Mouse (Mus musculus) liver, embryonic 15.5 days (tissue): Measurements from ENCODE around the gene Rmdn2. TPM values are rescaled to one million over a fixed set of nuclear protein-coding genes. Genes with fewer than 3 reads are reported as not detected.

Experiments used
- ATAC-seq: fragments of 200-750 bp; cut with Nextera tagmentation; 2 replicates; pipeline ENCODE4 v1.8.0; 2017; ENCODE audit warnings: moderate number of reproducible peaks, mild to moderate bottlenecking, moderate library complexity; ENCODE audit not compliant: insufficient read depth
- H3K27ac ChIP-seq: fragments of 300-500 bp; sonication (generic); replicated peaks from 2 replicates; pipeline ENCODE4 v1.5.1; 2015; ENCODE audit warnings: mild to moderate bottlenecking, inconsistent platforms
- H3K27me3 ChIP-seq: fragments of 300-500 bp; sonication (generic); 2 replicates; pipeline ENCODE4 v1.6.1; 2015; ENCODE audit warnings: mild to moderate bottlenecking, inconsistent platforms
- H3K36me3 ChIP-seq: fragments of 300-500 bp; sonication (generic); replicated peaks from 2 replicates; pipeline ENCODE4 v1.6.1; 2015; ENCODE audit warnings: moderate library complexity, mild to moderate bottlenecking, inconsistent platforms
- H3K4me1 ChIP-seq: fragments of 300-500 bp; sonication (generic); replicated peaks from 2 replicates; pipeline ENCODE4 v1.6.1; 2015; ENCODE audit warnings: inconsistent platforms
- H3K4me2 ChIP-seq: fragments of 300-500 bp; sonication (generic); 2 replicates; pipeline ENCODE4 v1.6.1; 2015; ENCODE audit warnings: moderate library complexity, mild to moderate bottlenecking, inconsistent platforms
- H3K4me3 ChIP-seq: fragments of 300-500 bp; sonication (generic); replicated peaks from 2 replicates; pipeline ENCODE4 v1.5.1; 2015; ENCODE audit warnings: mild to moderate bottlenecking, inconsistent platforms
- H3K9ac ChIP-seq: fragments of 300-500 bp; sonication (generic); 2 replicates; pipeline ENCODE4 v1.6.1; 2015; ENCODE audit warnings: moderate library complexity, mild to moderate bottlenecking, inconsistent platforms
- H3K9me3 ChIP-seq: fragments of 300-500 bp; sonication (generic); replicated peaks from 2 replicates; pipeline ENCODE4 v1.6.1; 2016; ENCODE audit warnings: inconsistent platforms
- WGBS: fragments of 180-500 bp; shearing (Covaris S2); methylation state at CpG from one replicate; pipeline ENCODE4 v1.1.7; 2015; ENCODE audit warnings: mixed read lengths; ENCODE audit not compliant: insufficient replicate concordance; 5-methylcytosine and 5-hydroxymethylcytosine counted together
- polyA plus RNA-seq: library from polyadenylated mRNA; unstranded; fragments of >200 nt; fragmentation: Nextera tagmentation; extraction: Ambion mirVana; gene quantifications from 2 replicates; pipeline ENCODE4 v1.2.1, GENCODE M21; 2015

Gene Rmdn2
- polyA plus RNA-seq, 1 experiment from 2014 or later, result 4.7 TPM

GRCm38 (mm10) chr17:79705671-79706455 lies 94.2 kb downstream of the Rmdn2 start:
- Histone ChIP-seq H3K9me3 (no peaks in the 10 kb centered on the region), H3K27me3 (peaks cover 19% of the 10 kb centered on the region), H3K4me3 (no peak overlapping the region), H3K4me2 (no peak overlapping the region), H3K36me3 (no peaks in the 10 kb centered on the region), H3K4me1 (no peaks in the 10 kb centered on the region), H3K27ac (no peak overlapping the region), H3K9ac (no peak overlapping the region)
- ATAC-seq, result no peak
- 56% methylated on average over 9 of the region's 9 CpGs for WGBS

DNA sequence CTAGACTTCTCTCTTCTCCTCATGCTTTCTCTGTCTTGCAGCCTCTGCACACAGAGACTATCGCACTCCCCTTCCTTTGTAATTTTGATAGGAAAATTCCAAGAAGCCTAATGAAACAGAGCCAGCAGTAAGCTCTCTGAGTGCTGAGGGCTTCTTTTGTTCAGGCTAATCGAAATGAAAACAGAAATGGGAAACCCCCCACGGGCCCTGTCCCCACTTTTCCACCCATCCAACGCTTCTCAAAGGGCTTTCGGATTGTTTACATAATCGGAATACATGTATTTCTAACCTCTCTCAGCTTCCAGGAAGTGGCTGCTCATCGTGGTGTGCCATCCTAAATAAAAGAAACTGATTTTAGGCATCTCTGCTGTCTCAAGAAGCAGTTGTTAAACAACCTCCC lies 96.5 kb downstream of the Rmdn2 start:
- no peak for ATAC-seq
- 30% methylated on average over 7 of the region's 7 CpGs for WGBS

GRCm38 (mm10) chr17:79709718-79710117 lies 98.1 kb downstream of the Rmdn2 start:
- no peak for ATAC-seq
- no peak overlapping the region for H3K4me3 ChIP-seq
- no peak overlapping the region for H3K27ac ChIP-seq
- H3K9ac ChIP-seq, result no peak overlapping the region
- H3K36me3 ChIP-seq, result no peaks in the 10 kb centered on the region
- 35% methylated on average over 1 of the region's 1 CpGs for WGBS
- no peak overlapping the region for H3K4me2 ChIP-seq
- H3K9me3 ChIP-seq, result no peaks in the 10 kb centered on the region
- peaks cover 56% of the 10 kb centered on the region for H3K27me3 ChIP-seq
- peaks cover 17% of the 10 kb centered on the region; the same call in 1 of the 2 replicates for H3K4me1 ChIP-seq

More for the DNA sequence above, 96.5 kb downstream of the Rmdn2 start:
- no peaks in the 10 kb centered on the region for H3K36me3 ChIP-seq
- H3K27me3 ChIP-seq, result peaks cover 40% of the 10 kb centered on the region
- no peaks in the 10 kb centered on the region for H3K9me3 ChIP-seq
- H3K4me3 ChIP-seq, result no peak overlapping the region
- no peak overlapping the region for H3K27ac ChIP-seq
- no peak overlapping the region for H3K4me2 ChIP-seq
- 0 out of 2 replicates have a peak, but pooled peaks cover 2% of the 10 kb centered on the region for H3K4me1 ChIP-seq
- H3K9ac ChIP-seq, result no peak overlapping the region

GRCm38 (mm10) chr17:79710246-79710842 lies 98.7 kb downstream of the Rmdn2 start:
- Histone ChIP-seq H3K9me3 (no peaks in the 10 kb centered on the region), H3K36me3 (no peaks in the 10 kb centered on the region), H3K27ac (no peak overlapping the region), H3K9ac (no peak overlapping the region), H3K4me3 (no peak overlapping the region), H3K27me3 (peaks cover 62% of the 10 kb centered on the region), H3K4me1 (peaks cover 22% of the 10 kb centered on the region), H3K4me2 (no peak overlapping the region)
- no peak for ATAC-seq
- 13% methylated on average over 15 of the region's 15 CpGs for WGBS

DNA sequence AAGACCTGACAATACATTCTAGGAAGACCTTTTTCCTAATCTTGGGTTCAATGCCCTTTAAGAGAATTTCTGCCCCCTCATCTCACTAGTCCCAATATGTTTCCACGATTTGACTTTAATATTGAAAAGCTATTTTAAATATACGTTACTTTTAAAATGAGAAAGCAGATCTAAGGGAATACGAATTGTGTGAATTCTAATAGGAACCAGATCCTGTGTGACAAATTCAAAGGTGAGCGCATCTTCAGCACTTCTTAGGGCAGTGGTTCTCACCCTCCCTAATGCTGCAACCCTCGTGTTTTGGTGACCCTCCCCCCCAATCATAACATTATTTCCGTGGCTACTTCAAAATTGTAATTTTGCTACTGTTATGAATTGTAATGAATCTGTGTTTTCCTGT lies 100.3 kb downstream of the Rmdn2 start:
- no peak overlapping the region for H3K4me2 ChIP-seq
- no peak overlapping the region for H3K4me3 ChIP-seq
- WGBS, result 14% methylated on average over 6 of the region's 6 CpGs
- no peaks in the 10 kb centered on the region for H3K36me3 ChIP-seq
- ATAC-seq, result no peak
- no peak overlapping the region for H3K27ac ChIP-seq
- no peaks in the 10 kb centered on the region for H3K9me3 ChIP-seq
- H3K9ac ChIP-seq, result no peak overlapping the region
- peaks cover 78% of the 10 kb centered on the region for H3K27me3 ChIP-seq
- H3K4me1 ChIP-seq, result peaks cover 25% of the 10 kb centered on the region

DNA sequence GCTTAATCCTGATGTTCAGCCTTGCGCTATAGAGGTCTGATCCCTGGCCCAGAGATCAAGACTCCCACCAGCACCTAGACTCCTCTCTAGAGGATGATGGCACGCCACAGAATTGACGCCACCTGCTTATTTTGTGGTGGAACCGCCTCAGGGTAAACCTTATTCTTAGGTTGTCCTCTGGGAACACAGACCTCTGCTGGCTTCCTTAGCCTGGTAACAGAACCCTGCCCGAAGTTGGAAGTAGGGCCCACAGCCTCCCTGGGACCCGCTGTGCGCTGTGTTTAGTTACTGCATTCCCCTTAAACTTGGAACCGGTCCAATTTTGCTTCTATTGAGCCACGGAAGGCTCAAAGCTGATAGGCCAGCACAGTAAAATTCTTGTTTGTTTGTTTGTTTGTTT lies 100.9 kb downstream of the Rmdn2 start:
- Histone ChIP-seq H3K4me3 (no peak overlapping the region), H3K9ac (no peak overlapping the region), H3K4me1 (peaks cover 25% of the 10 kb centered on the region), H3K27ac (no peak overlapping the region), H3K27me3 (peaks cover 84% of the 10 kb centered on the region), H3K9me3 (no peaks in the 10 kb centered on the region), H3K36me3 (no peaks in the 10 kb centered on the region), H3K4me2 (no peak overlapping the region)
- 8% methylated on average over 9 of the region's 9 CpGs for WGBS
- no peak for ATAC-seq

- under 1% methylated on average over 24 of the region's 24 CpGs for WGBS
- Histone ChIP-seq H3K36me3 (no peaks in the 10 kb centered on the region), H3K27me3 (peaks cover 88% of the 10 kb centered on the region), H3K27ac (no peak overlapping the region), H3K9me3 (no peaks in the 10 kb centered on the region), H3K4me3 (peak overlapping the region; percentile 22), H3K4me1 (peaks cover 25% of the 10 kb centered on the region), H3K9ac (no peak overlapping the region), H3K4me2 (peak overlapping the region; percentile 52)
- ATAC-seq, result no peak
Measured at GRCm38 (mm10) chr17:79713276-79713642, 101.6 kb downstream of the Rmdn2 start.

GRCm38 (mm10) chr17:79713643-79714367 lies 102.1 kb downstream of the Rmdn2 start:
- Histone ChIP-seq H3K9ac (no peak overlapping the region), H3K4me2 (peak overlapping the region; percentile 52), H3K27ac (no peak overlapping the region), H3K4me3 (peak overlapping the region; percentile 22), H3K27me3 (peaks cover 93% of the 10 kb centered on the region), H3K36me3 (no peaks in the 10 kb centered on the region), H3K9me3 (no peaks in the 10 kb centered on the region), H3K4me1 (peaks cover 25% of the 10 kb centered on the region)
- ATAC-seq, result no peak
- WGBS, result under 1% methylated on average over 63 of the region's 63 CpGs

DNA sequence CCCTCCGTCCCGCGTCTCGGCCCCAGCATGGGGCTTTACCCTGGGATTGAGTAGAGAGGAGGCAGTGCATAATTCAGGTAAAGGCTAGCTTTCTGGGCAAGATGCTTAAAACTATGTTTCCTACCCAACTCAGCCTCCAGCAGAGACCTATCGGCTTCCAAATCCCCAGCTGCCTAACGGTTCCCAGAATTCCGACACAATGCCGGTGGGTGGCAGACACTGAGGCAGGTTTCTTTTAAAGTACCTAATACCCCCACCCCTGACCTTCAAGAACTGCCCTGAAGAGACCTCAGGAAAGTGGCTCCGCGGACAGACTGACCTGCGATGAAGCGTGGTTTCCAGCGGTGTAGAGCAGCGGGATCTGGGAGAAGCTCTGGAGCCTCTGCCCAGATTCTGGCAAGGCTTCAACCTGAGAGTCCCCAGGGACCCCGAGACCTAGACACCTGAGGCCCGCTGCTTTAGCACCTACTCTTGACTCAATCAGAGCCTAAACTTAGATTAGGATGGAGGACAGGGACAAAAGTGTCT lies 102.8 kb downstream of the Rmdn2 start:
- ATAC-seq, result no peak
- peaks cover 91% of the 10 kb centered on the region for H3K27me3 ChIP-seq
- H3K9ac ChIP-seq, result no peak overlapping the region
- H3K27ac ChIP-seq, result no peak overlapping the region
- peaks cover 25% of the 10 kb centered on the region for H3K4me1 ChIP-seq
- WGBS, result 3% methylated on average over 16 of the region's 16 CpGs
- peak overlapping the region; percentile 22 for H3K4me3 ChIP-seq
- no peaks in the 10 kb centered on the region for H3K36me3 ChIP-seq
- peak overlapping the region; percentile 62 for H3K4me2 ChIP-seq
- H3K9me3 ChIP-seq, result no peaks in the 10 kb centered on the region

DNA sequence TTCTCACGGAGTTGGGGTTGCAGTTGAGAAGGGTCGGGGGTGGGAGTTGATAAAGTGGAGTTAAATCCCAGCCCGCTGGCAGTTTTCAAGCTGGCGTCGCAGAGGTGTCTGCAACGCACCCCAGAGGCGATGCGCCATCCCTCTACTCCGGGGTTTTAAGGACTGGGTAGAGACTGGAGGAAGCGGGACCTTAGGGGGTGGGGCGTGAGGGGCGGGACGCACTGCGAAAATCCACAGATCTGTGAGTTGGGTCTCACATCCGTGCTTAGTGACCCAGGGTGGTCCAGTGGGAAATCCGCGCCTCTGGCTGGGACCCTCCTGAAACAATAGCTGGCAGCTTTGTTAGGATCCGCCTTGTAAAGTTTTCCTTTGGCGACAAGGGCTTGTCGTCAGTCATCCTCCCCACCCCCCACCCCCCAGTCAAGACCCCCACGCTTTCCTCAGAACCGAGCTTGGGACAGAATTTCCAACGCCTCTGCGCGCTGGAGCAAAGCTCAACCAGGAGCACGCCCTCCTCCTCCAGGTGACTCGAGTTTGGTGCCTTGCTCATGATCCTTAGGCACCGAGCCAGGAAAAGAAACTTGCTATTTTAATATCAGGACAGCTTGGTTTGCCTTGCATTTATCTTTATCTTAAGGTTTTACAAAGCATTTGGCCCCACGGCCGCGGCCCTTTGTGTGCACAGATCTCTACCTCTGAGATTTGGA lies 103.4 kb downstream of the Rmdn2 start, which contains the start of gene Cyp1b1:
Gene Cyp1b1, minus strand, starts transcription at position 131 of the 707 bp plus-strand sequence.
- WGBS, result 1% methylated on average over 31 of the region's 31 CpGs
- H3K4me1 ChIP-seq, result peaks cover 25% of the 10 kb centered on the region
- peaks cover 84% of the 10 kb centered on the region for H3K27me3 ChIP-seq
- H3K4me3 ChIP-seq, result peak within 1 kb of the TSS; percentile 36
- no peak for ATAC-seq
- H3K9me3 ChIP-seq, result no peaks in the 10 kb centered on the region
- peak within 1 kb of the TSS; percentile 62 for H3K4me2 ChIP-seq
- H3K36me3 ChIP-seq, result no peaks in the 10 kb centered on the region
- H3K9ac ChIP-seq, result no peak within 1 kb of the TSS
- H3K27ac ChIP-seq, result no peak within 1 kb of the TSS
